Mouse (Mus musculus) kidney, adult 2 months (tissue): ENCODE data around the gene Adpgk.

Source experiments
- CTCF ChIP-seq: fragments of 200-500 bp; conservative IDR thresholded peaks from 2 replicates; pipeline ENCODE4 v1.5.1; 2011; ENCODE audit warnings: low read depth, mild to moderate bottlenecking, control low read depth, low read length, moderate library complexity, mixed read lengths; ENCODE audit not compliant: insufficient read depth, insufficient read length
- POLR2A ChIP-seq: fragments of 200-500 bp; IDR thresholded peaks from one replicate; pipeline ENCODE4 v1.6.1; 2011; ENCODE audit warnings: low read depth, low read length, control low read depth

DNA sequence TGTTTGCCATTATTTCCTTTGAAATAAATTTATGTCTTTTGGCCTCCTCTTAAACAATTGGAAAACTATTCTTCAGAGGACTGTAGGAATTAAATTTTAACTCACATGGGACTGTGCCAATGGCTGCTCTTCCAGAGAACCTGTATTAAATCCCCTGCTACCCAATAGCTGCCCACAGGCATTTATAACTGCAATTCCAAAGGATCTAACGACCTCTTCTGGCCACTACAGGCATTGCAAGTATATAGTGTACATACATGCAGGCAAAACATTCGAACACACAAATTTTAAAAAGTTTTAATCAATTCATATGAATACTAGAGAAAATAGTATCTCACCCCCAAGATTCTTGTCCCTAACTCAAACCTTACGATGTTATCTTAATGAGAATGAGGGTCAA, 41.1 kb upstream of the Adpgk start:
- TF ChIP-seq POLR2A (no peak), CTCF (no peak)
